Mouse (Mus musculus): ENCODE data around the gene Sez6l. TPM values are rescaled to one million over a fixed set of nuclear protein-coding genes. Genes with fewer than 3 reads are reported as not detected.

Gene Sez6l
- polyA plus RNA-seq, 1 experiment: 0.34 TPM

DNA sequence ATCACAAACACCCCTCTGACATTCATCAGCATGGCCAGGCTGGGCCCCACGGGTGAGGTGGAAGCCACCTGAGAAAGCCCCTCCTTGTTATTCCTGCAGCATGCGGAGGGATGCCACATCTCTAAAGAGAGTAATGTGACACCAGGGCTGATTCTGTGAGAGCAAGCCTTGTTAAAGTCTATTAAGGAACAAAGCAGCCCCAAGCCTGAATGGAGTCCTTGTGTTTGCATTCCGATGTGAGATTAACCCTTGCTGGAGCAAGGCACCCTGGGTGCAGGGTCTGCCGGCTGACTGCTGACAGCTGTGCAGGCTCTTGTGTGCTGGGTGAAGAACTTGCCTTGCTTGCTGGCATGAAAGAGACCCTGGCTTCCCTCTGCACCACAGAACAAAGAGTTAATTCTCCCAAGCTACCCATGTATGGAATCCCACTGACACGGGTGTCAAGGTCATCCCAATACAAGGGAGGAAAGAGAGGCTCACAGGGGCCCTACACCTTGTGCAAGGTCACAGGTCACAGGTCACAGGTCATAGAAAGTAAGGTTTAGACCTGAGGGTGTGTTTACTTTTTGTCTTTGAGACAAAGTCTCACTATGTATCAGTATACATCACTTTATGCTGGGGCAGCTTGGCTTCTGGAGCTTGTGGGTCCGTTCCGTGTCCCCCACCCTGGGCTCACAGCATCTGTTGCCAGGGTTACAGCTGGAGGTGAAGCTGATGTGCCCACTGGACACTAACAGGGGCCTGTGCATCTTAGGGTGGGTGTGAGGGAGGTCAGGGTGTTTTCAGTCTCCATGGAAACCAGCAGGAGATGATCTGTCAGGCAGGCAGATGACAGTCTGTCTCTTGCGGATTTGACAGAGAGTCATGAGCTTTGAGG lies 55.9 kb downstream of the Sez6l start:
- Histone ChIP-seq H3K4me3 (ENCODE audit: extremely low read depth, insufficient read depth, insufficient read length) (no peak overlapping the region), H3K4me1 (ENCODE audit: control insufficient read depth, insufficient read depth, insufficient read length) (no peaks in the 10 kb centered on the region), H3K27ac (ENCODE audit: insufficient read depth, low read length) (no peak overlapping the region), H3K27me3 (ENCODE audit: control insufficient read depth, insufficient read depth, low read length) (no peaks in the 10 kb centered on the region), H3K36me3 (ENCODE audit: control insufficient read depth, insufficient read depth, low read length) (no peaks in the 10 kb centered on the region)
- WGBS: 28% methylated on average over 8 of the region's 8 CpGs
- no peak for TF ChIP-seq CTCF (IDR thresholded peaks at IDR 0.05; ENCODE audit: extremely low read depth, insufficient read depth, insufficient read length, insufficient replicate concordance)
- TF ChIP-seq POLR2A (IDR thresholded peaks at IDR 0.05; ENCODE audit: low read depth, low read length): no peak
- DNase-seq (ENCODE audit: low read depth in 1 of 2, low spot score in 2 of 2): no peak

DNA sequence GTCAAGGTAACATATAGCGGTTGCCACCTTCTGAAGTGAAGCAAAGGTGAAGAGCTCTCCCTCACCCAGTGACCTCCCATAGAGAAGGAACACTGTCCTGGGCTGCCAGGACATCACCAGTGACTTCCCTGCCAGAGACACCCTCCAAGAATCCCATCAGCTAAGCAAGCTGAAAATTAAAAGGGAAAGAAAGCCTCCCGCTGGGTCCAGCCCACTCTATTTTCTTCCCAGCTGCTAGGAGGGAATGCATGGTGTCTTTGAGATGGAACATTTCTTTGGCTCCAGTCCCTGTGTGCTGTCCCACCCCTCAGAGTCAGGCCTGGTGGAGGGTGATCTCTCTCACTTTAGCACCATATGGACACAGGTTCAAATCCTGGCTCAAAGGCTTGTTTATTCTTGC lies 58.2 kb downstream of the Sez6l start:
- no peak for DNase-seq (ENCODE audit: low read depth in 1 of 2, low spot score in 2 of 2)
- no peak overlapping the region for H3K27ac ChIP-seq (ENCODE audit: insufficient read depth, low read length)
- no peaks in the 10 kb centered on the region for H3K4me1 ChIP-seq (ENCODE audit: control insufficient read depth, insufficient read depth, insufficient read length)
- no peak overlapping the region for H3K4me3 ChIP-seq (ENCODE audit: extremely low read depth, insufficient read depth, insufficient read length)
- H3K36me3 ChIP-seq (ENCODE audit: control insufficient read depth, insufficient read depth, low read length): no peaks in the 10 kb centered on the region
- TF ChIP-seq POLR2A (IDR thresholded peaks at IDR 0.05; ENCODE audit: low read depth, low read length) (no peak), CTCF (IDR thresholded peaks at IDR 0.05; ENCODE audit: extremely low read depth, insufficient read depth, insufficient read length, insufficient replicate concordance) (no peak)
- 88% methylated on average over 2 of the region's 2 CpGs for WGBS
- no peaks in the 10 kb centered on the region for H3K27me3 ChIP-seq (ENCODE audit: control insufficient read depth, insufficient read depth, low read length)

DNA sequence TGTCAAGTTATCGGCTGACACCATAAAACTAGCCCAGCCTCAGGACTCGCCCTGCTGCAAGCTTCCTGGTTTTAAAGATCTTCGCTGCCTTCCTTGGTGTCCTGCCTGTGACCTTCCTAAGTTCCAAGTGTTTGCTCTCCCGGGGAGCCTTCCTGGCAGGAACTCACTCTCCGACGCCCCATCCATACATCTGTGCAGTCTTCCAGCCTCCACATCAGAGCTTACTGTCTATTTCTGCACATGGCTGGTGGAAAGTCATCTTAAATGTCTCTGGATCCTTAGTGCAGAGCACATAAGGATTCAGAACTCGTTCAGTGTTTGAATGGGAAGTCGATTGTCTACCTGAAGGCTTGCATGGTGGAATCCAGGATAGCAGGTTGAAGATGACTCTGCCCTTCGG lies 59.5 kb downstream of the Sez6l start:
- H3K36me3 ChIP-seq (ENCODE audit: control insufficient read depth, insufficient read depth, low read length): no peaks in the 10 kb centered on the region
- 71% methylated on average over 9 of the region's 9 CpGs for WGBS
- no peaks in the 10 kb centered on the region for H3K4me1 ChIP-seq (ENCODE audit: control insufficient read depth, insufficient read depth, insufficient read length)
- no peak overlapping the region for H3K27ac ChIP-seq (ENCODE audit: insufficient read depth, low read length)
- TF ChIP-seq POLR2A (IDR thresholded peaks at IDR 0.05; ENCODE audit: low read depth, low read length) (no peak), CTCF (IDR thresholded peaks at IDR 0.05; ENCODE audit: extremely low read depth, insufficient read depth, insufficient read length, insufficient replicate concordance) (no peak)
- no peak for DNase-seq (ENCODE audit: low read depth in 1 of 2, low spot score in 2 of 2)
- H3K27me3 ChIP-seq (ENCODE audit: control insufficient read depth, insufficient read depth, low read length): no peaks in the 10 kb centered on the region
- H3K4me3 ChIP-seq (ENCODE audit: extremely low read depth, insufficient read depth, insufficient read length): no peak overlapping the region

DNA sequence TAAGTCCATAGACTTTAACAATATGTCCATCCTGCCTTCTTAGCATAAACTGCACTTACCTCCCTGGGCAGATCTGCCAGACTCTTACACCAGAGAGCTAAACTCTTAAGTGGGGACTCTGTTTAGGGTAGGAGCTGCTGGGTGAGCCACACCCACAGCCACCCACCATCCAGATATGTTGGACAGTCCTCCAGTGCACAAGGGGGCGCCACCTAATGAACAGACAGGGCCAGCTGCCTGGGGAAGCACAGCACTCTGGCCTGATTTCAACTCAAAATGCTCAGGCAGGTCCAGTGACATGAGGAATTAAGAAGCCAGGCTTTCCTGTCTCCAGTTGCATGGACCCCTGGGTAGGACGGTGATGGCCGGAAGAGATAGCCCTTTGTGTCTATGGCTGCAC lies 60.5 kb downstream of the Sez6l start:
- no peak for DNase-seq (ENCODE audit: low read depth in 1 of 2, low spot score in 2 of 2)
- Histone ChIP-seq H3K4me1 (ENCODE audit: control insufficient read depth, insufficient read depth, insufficient read length) (no peaks in the 10 kb centered on the region), H3K4me3 (ENCODE audit: extremely low read depth, insufficient read depth, insufficient read length) (no peak overlapping the region), H3K27me3 (ENCODE audit: control insufficient read depth, insufficient read depth, low read length) (no peaks in the 10 kb centered on the region), H3K36me3 (ENCODE audit: control insufficient read depth, insufficient read depth, low read length) (no peaks in the 10 kb centered on the region), H3K27ac (ENCODE audit: insufficient read depth, low read length) (no peak overlapping the region)
- 97% methylated on average over 3 of the region's 3 CpGs for WGBS
- TF ChIP-seq POLR2A (IDR thresholded peaks at IDR 0.05; ENCODE audit: low read depth, low read length) (no peak), CTCF (IDR thresholded peaks at IDR 0.05; ENCODE audit: extremely low read depth, insufficient read depth, insufficient read length, insufficient replicate concordance) (no peak)

DNA sequence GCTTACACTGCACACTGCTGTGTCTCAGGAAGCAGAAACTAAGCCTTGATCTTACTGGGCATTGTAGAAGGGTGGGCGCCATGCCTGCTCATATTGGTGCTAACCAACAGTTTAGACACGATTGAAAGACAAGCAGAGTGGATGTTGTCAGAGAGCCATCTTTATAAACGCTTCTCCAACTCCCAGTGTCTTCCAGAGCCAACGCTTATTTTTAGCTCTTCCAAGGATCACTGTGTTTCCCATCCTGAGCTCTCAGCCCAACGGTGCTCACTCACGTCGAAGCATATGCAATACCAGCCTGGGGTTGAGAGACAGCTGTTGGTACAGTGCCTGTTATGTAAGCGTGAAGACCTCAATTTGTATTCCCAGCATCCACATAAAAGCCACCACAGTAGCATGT lies 66.6 kb downstream of the Sez6l start:
- H3K4me3 ChIP-seq (ENCODE audit: extremely low read depth, insufficient read depth, insufficient read length): no peak overlapping the region
- no peaks in the 10 kb centered on the region for H3K4me1 ChIP-seq (ENCODE audit: control insufficient read depth, insufficient read depth, insufficient read length)
- no peak for TF ChIP-seq POLR2A (IDR thresholded peaks at IDR 0.05; ENCODE audit: low read depth, low read length)
- no peak for TF ChIP-seq CTCF (IDR thresholded peaks at IDR 0.05; ENCODE audit: extremely low read depth, insufficient read depth, insufficient read length, insufficient replicate concordance)
- WGBS: 85% methylated on average over 8 of the region's 8 CpGs
- DNase-seq (ENCODE audit: low read depth in 1 of 2, low spot score in 2 of 2): no peak
- no peak overlapping the region for H3K27ac ChIP-seq (ENCODE audit: insufficient read depth, low read length)
- no peaks in the 10 kb centered on the region for H3K36me3 ChIP-seq (ENCODE audit: control insufficient read depth, insufficient read depth, low read length)
- no peaks in the 10 kb centered on the region for H3K27me3 ChIP-seq (ENCODE audit: control insufficient read depth, insufficient read depth, low read length)

DNA sequence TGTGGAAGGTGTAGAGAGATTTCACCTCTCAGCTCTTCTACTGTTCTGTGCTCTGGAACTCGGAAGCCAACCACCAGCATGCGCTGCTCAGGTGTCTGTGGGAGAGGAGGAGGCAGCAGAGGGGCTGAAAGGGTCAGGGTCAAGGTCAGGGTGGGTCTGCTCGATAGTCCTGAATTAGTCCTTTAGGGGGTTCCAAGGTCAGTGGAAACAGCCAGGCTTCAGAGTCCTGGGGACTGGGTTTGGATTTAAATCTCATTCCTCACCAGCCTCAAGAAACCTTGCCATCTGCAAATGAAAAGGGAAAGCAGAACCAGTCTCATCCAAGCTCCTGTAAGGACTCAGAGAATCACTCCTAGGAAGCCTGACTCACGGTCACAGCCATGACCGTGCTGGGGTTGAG lies 67.1 kb downstream of the Sez6l start:
- Histone ChIP-seq H3K36me3 (ENCODE audit: control insufficient read depth, insufficient read depth, low read length) (no peaks in the 10 kb centered on the region), H3K4me3 (ENCODE audit: extremely low read depth, insufficient read depth, insufficient read length) (no peak overlapping the region), H3K4me1 (ENCODE audit: control insufficient read depth, insufficient read depth, insufficient read length) (no peaks in the 10 kb centered on the region), H3K27ac (ENCODE audit: insufficient read depth, low read length) (no peak overlapping the region), H3K27me3 (ENCODE audit: control insufficient read depth, insufficient read depth, low read length) (no peaks in the 10 kb centered on the region)
- DNase-seq (ENCODE audit: low read depth in 1 of 2, low spot score in 2 of 2): no peak
- no peak for TF ChIP-seq CTCF (IDR thresholded peaks at IDR 0.05; ENCODE audit: extremely low read depth, insufficient read depth, insufficient read length, insufficient replicate concordance)
- no peak for TF ChIP-seq POLR2A (IDR thresholded peaks at IDR 0.05; ENCODE audit: low read depth, low read length)
- WGBS: 68% methylated on average over 5 of the region's 5 CpGs

DNA sequence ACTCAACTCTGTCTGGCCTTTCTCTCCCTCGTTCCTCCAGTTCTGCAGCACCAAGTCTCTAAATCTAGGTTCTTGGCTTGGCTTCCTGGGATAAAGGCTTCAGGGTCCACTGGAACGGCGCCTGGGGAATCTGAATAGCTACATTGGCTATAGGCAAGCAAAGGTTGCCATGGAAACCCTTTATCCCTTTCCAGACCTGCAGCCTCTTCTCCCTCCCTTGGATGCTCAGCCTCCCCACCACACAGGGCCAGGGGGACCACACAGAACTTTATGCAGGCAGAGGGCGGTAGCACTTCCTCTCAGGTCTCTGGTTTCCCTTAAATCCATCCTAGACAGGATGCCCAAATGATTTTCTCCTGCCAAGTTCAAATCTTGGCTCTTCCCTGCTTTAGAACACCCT lies 71.4 kb downstream of the Sez6l start:
- H3K4me1 ChIP-seq (ENCODE audit: control insufficient read depth, insufficient read depth, insufficient read length): no peaks in the 10 kb centered on the region
- no peak overlapping the region for H3K27ac ChIP-seq (ENCODE audit: insufficient read depth, low read length)
- 84% methylated on average over 4 of the region's 4 CpGs for WGBS
- H3K27me3 ChIP-seq (ENCODE audit: control insufficient read depth, insufficient read depth, low read length): no peaks in the 10 kb centered on the region
- no peak for DNase-seq (ENCODE audit: low read depth in 1 of 2, low spot score in 2 of 2)
- TF ChIP-seq CTCF (IDR thresholded peaks at IDR 0.05; ENCODE audit: extremely low read depth, insufficient read depth, insufficient read length, insufficient replicate concordance) (no peak), POLR2A (IDR thresholded peaks at IDR 0.05; ENCODE audit: low read depth, low read length) (no peak)
- H3K4me3 ChIP-seq (ENCODE audit: extremely low read depth, insufficient read depth, insufficient read length): no peak overlapping the region
- no peaks in the 10 kb centered on the region for H3K36me3 ChIP-seq (ENCODE audit: control insufficient read depth, insufficient read depth, low read length)
